Mouse (Mus musculus): ENCODE results near the gene Mecr. TPM values are rescaled to one million over a fixed set of nuclear protein-coding genes. Genes with fewer than 3 reads are reported as not detected.
"Not testable (repeated sequence)": the region's sequence is repeated elsewhere in the genome, so short reads cannot be mapped to it uniquely, and the experiment has no call there.

The Mecr gene
- polyA plus RNA-seq, 1 experiment, result 38.6 TPM

DNA sequence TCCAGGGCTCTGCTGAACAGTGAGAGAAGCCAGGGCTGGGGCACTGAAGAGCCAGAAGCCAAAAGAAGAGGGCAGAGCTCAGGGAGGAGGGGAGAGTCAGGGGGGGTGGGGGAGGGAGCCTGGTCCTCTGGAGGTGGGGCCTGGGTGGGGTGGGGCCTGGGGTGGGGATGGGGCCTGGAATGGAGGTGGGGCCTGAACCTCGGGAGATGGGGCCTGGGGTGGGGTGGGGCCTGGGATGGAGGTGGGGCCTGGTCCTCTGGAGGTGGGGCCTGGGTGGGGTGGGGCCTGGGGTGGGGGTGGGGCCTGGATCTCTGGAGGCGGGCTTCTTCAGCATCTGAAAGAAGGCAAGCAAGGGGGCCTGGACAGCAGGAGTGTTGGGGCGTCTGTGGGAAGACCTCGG, 44.3 kb upstream of the Mecr start:
- Histone ChIP-seq H3K4me3 (no peak overlapping the region), H3K27me3 (ENCODE audit: control insufficient read depth, insufficient read depth, insufficient read length) (peaks cover 49% of the 10 kb centered on the region), H3K36me3 (ENCODE audit: control insufficient read depth, insufficient read depth) (no peaks in the 10 kb centered on the region), H3K79me2 (ENCODE audit: control insufficient read depth, insufficient read depth) (no peaks in the 10 kb centered on the region), H3K4me2 (ENCODE audit: low read depth) (no peak overlapping the region), H3ac (ENCODE audit: control insufficient read depth, insufficient read length) (no peak overlapping the region)
- TF ChIP-seq E2F4 (IDR thresholded peaks at IDR 0.05; ENCODE audit: insufficient read depth) (no peak), POLR2AphosphoS2 (IDR thresholded peaks at IDR 0.05; ENCODE audit: insufficient read length, low read depth) (no peak), MYOD1 (IDR thresholded peaks at IDR 0.05; ENCODE audit: control insufficient read depth in 1 of 3, insufficient read length in 2 of 3, low read depth in 2 of 3) (no peak), POLR2A (IDR thresholded peaks at IDR 0.05; ENCODE audit: insufficient read length, low read depth) (no peak), CEBPB (IDR thresholded peaks at IDR 0.05; ENCODE audit: insufficient read depth, poor library complexity, severe bottlenecking) (no peak), REST (IDR thresholded peaks at IDR 0.05; ENCODE audit: insufficient read depth, insufficient read length) (no peak)

DNA sequence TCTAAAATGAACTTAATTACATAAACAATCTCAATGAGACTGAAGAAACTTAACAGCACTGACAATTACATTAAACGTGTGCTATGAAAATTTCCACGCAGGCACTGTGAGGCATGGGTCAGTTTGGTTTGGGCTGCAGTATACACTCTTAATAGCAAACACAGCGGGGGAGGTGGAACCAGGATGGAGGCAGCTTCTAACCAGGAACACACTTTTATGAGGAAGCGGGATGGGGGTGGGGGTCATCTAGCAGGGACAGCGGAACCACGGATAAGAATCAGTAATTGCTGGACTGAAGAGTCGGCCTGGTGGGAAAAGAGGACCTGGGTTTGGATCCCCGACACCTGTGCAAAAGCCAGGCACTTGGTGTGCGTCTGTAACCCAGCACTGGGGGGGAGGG, 39.4 kb upstream of the Mecr start:
- peaks cover 12% of the 10 kb centered on the region for H3K27me3 ChIP-seq (ENCODE audit: control insufficient read depth, insufficient read depth, insufficient read length)
- H3K36me3 ChIP-seq (ENCODE audit: control insufficient read depth, insufficient read depth), result no peaks in the 10 kb centered on the region
- H3ac ChIP-seq (ENCODE audit: control insufficient read depth, insufficient read length), result no peak overlapping the region
- H3K4me2 ChIP-seq (ENCODE audit: low read depth), result no peak overlapping the region
- no peak overlapping the region for H3K4me3 ChIP-seq
- H3K79me2 ChIP-seq (ENCODE audit: control insufficient read depth, insufficient read depth), result no peaks in the 10 kb centered on the region
- no peak for TF ChIP-seq POLR2AphosphoS2 (IDR thresholded peaks at IDR 0.05; ENCODE audit: insufficient read length, low read depth)
- TF ChIP-seq USF1 (IDR thresholded peaks at IDR 0.05; ENCODE audit: low read depth), result no peak
- no peak for TF ChIP-seq MYOG (IDR thresholded peaks at IDR 0.05; ENCODE audit: control insufficient read depth in 1 of 3, insufficient read depth in 1 of 3, insufficient read length in 2 of 3, low read depth in 2 of 3)
- TF ChIP-seq MYOD1 (IDR thresholded peaks at IDR 0.05; ENCODE audit: control insufficient read depth in 1 of 3, insufficient read length in 2 of 3, low read depth in 2 of 3), result no peak
- TF ChIP-seq TCF12 (IDR thresholded peaks at IDR 0.05; ENCODE audit: insufficient read depth, poor library complexity, severe bottlenecking), result no peak
- no peak for TF ChIP-seq CEBPB (IDR thresholded peaks at IDR 0.05; ENCODE audit: insufficient read depth, poor library complexity, severe bottlenecking)
- no peak for TF ChIP-seq TCF3 (IDR thresholded peaks at IDR 0.05; ENCODE audit: insufficient read length, low read depth)
- TF ChIP-seq REST (IDR thresholded peaks at IDR 0.05; ENCODE audit: insufficient read depth, insufficient read length), result no peak
- no peak for TF ChIP-seq POLR2A (IDR thresholded peaks at IDR 0.05; ENCODE audit: insufficient read length, low read depth)
- TF ChIP-seq SRF (IDR thresholded peaks at IDR 0.05; ENCODE audit: control insufficient read depth, insufficient read length, low read depth), result no peak
- no peak for TF ChIP-seq MAX (IDR thresholded peaks at IDR 0.05; ENCODE audit: low read depth)
- TF ChIP-seq E2F4 (IDR thresholded peaks at IDR 0.05; ENCODE audit: insufficient read depth), result no peak

DNA sequence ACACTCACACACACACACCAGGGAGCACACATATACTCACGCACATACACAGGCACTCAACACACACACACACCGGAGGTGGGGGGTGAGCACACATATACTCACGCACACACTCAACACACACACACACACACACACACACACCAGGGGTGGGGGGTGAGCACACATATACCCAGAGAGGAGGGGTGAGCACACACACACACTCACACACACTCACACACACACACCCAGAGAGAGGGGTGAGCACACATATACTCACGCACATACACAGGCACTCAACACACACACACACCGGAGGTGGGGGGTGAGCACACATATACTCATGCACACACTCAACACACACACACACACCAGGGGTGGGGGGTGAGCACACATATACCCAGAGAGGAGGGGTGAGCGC, 38.5 kb upstream of the Mecr start:
- not testable (repeated sequence) for H3K79me2 ChIP-seq (ENCODE audit: control insufficient read depth, insufficient read depth); H3ac ChIP-seq (ENCODE audit: control insufficient read depth, insufficient read length); H3K4me2 ChIP-seq (ENCODE audit: low read depth); H3K36me3 ChIP-seq (ENCODE audit: control insufficient read depth, insufficient read depth); H3K4me3 ChIP-seq
- peaks cover 18% of the 10 kb centered on the region for H3K27me3 ChIP-seq (ENCODE audit: control insufficient read depth, insufficient read depth, insufficient read length)

- Histone ChIP-seq H3K36me3 (ENCODE audit: control insufficient read depth, insufficient read depth) (no peaks in the 10 kb centered on the region), H3K4me3 (no peak overlapping the region), H3K79me2 (ENCODE audit: control insufficient read depth, insufficient read depth) (no peaks in the 10 kb centered on the region), H3K4me2 (ENCODE audit: low read depth) (no peak overlapping the region), H3ac (ENCODE audit: control insufficient read depth, insufficient read length) (no peak overlapping the region), H3K27me3 (ENCODE audit: control insufficient read depth, insufficient read depth, insufficient read length) (peaks cover 24% of the 10 kb centered on the region)
- TF ChIP-seq POLR2A (IDR thresholded peaks at IDR 0.05; ENCODE audit: insufficient read length, low read depth) (no peak), SRF (IDR thresholded peaks at IDR 0.05; ENCODE audit: control insufficient read depth, insufficient read length, low read depth) (no peak), TCF12 (IDR thresholded peaks at IDR 0.05; ENCODE audit: insufficient read depth, poor library complexity, severe bottlenecking) (no peak), MYOD1 (IDR thresholded peaks at IDR 0.05; ENCODE audit: control insufficient read depth in 1 of 3, insufficient read length in 2 of 3, low read depth in 2 of 3) (no peak), POLR2AphosphoS2 (IDR thresholded peaks at IDR 0.05; ENCODE audit: insufficient read length, low read depth) (no peak), REST (IDR thresholded peaks at IDR 0.05; ENCODE audit: insufficient read depth, insufficient read length) (no peak), MAX (IDR thresholded peaks at IDR 0.05; ENCODE audit: low read depth) (no peak), TCF3 (IDR thresholded peaks at IDR 0.05; ENCODE audit: insufficient read length, low read depth) (no peak), CEBPB (IDR thresholded peaks at IDR 0.05; ENCODE audit: insufficient read depth, poor library complexity, severe bottlenecking) (no peak), MYOG (IDR thresholded peaks at IDR 0.05; ENCODE audit: control insufficient read depth in 1 of 3, insufficient read depth in 1 of 3, insufficient read length in 2 of 3, low read depth in 2 of 3) (no peak)
Measured at GRCm38 (mm10) chr4:131805255-131805654, 38.0 kb upstream of the Mecr start.

DNA sequence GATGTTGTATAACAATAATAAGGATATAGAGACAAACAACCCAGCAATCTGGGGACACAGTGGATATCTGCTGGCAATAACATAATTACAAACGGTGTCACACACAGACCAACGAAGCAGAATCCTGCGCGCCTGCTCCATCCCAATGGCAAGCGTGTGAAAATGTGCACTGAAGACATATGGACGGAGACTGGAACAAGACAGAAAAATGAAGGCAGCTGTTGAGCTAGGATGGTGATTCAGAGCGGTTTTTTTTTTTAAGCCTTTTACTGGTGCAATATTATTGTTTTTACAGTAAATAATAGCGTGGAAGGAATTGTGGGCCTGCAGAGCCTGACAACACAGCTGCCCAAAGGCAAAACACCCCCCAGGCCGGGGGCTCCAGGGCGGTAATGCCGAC, 30.8 kb upstream of the Mecr start:
- H3K4me3 ChIP-seq, result no peak overlapping the region
- peaks cover 30% of the 10 kb centered on the region for H3K27me3 ChIP-seq (ENCODE audit: control insufficient read depth, insufficient read depth, insufficient read length)
- H3ac ChIP-seq (ENCODE audit: control insufficient read depth, insufficient read length), result no peak overlapping the region
- TF ChIP-seq TCF12 (IDR thresholded peaks at IDR 0.05; ENCODE audit: insufficient read depth, poor library complexity, severe bottlenecking) (no peak), POLR2AphosphoS2 (IDR thresholded peaks at IDR 0.05; ENCODE audit: insufficient read length, low read depth) (no peak)
- H3K79me2 ChIP-seq (ENCODE audit: control insufficient read depth, insufficient read depth), result no peaks in the 10 kb centered on the region
- H3K4me2 ChIP-seq (ENCODE audit: low read depth), result no peak overlapping the region
- H3K36me3 ChIP-seq (ENCODE audit: control insufficient read depth, insufficient read depth), result no peaks in the 10 kb centered on the region

GRCm38 (mm10) chr4:131813798-131814197, 29.5 kb upstream of the Mecr start:
- Histone ChIP-seq H3ac (ENCODE audit: control insufficient read depth, insufficient read length) (no peak overlapping the region), H3K4me2 (ENCODE audit: low read depth) (no peak overlapping the region), H3K4me3 (no peak overlapping the region), H3K27me3 (ENCODE audit: control insufficient read depth, insufficient read depth, insufficient read length) (peaks cover 33% of the 10 kb centered on the region), H3K36me3 (ENCODE audit: control insufficient read depth, insufficient read depth) (no peaks in the 10 kb centered on the region), H3K79me2 (ENCODE audit: control insufficient read depth, insufficient read depth) (no peaks in the 10 kb centered on the region)
- TF ChIP-seq POLR2AphosphoS2 (IDR thresholded peaks at IDR 0.05; ENCODE audit: insufficient read length, low read depth), result no peak
- no peak for TF ChIP-seq REST (IDR thresholded peaks at IDR 0.05; ENCODE audit: insufficient read depth, insufficient read length)
